Mouse (Mus musculus): ENCODE results near the gene Ankrd65. TPM values are rescaled to one million over a fixed set of nuclear protein-coding genes. Genes with fewer than 3 reads are reported as not detected.
A peak's percentile ranks its signal among the peaks of the same experiment; 100 is the strongest.
"Not testable (repeated sequence)": the region's sequence is repeated elsewhere in the genome, so short reads cannot be mapped to it uniquely, and the experiment has no call there.

The Ankrd65 gene
- total RNA-seq (2015) (not detected in 2 replicates), total RNA-seq (2017) (not detected in 2 replicates)

DNA sequence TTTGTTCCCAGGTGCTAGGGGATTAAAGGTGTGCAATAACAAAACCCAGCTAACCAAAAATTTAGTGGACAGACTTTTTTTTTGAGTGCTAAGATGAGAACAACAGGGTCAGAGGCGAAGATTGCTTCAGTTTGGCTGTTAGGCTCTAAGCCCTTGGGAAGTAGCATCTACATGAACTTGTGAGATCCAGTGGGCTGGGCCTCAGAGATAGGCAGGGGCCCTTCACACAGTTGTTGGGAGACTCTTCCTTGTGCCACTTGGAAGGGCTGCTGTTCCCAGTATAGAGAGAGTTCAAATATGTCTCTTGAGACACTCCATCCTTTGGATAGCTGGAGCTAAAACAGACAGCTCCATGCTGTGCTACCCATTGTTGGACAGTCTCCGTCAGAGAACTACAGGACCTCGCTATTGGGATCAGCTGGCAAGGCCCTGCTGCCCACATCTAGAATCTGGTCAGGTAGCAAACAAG, at the start of gene Ankrd65:
Ankrd65 (plus strand) TSS at position 419 of the 469 bp plus-strand sequence.
- no peak for ATAC-seq (ENCODE audit: poor library complexity, severe bottlenecking)

DNA sequence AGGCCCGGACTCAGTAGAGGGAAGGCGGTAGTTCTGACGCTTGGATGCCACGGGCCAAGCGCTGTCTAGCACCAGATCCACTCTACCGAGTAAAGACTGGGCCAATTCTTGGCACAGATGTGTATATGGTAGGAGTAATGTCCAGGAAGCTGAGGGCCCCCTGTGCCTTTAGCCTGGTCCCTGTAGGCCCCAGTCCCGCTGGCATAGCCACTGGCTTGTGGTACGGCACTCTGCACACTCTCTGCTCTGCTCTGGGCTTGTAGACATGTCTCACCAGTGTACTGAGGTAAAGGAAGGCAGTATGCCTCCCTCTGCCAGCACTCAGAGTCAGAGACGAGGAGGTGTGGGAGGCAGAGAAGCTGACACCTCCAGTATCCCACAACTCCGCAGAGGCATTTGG, 49.6 kb upstream of the Ankrd65 start:
- not testable (repeated sequence) for ATAC-seq (ENCODE audit: poor library complexity, severe bottlenecking)

DNA sequence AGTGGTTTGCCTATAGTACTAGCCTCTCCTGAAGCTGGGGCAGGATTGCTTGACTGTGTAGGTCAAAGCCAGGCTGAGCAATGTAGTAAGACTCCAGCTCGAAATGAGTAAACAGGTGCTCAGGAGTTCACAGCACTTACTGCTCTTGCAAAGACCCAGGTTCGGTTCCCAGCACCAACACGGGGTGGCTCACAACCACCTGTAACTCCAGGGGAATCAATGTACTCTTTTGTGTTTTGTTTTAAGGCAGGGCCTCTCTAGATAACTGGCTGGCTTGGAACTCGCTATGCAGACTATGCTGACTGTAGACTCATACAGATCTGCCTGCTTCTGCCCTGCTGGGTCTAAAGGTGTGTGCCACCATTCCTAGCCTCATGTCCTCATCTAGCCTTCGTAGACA, 47.6 kb upstream of the Ankrd65 start:
- ATAC-seq (ENCODE audit: poor library complexity, severe bottlenecking) = no peak

DNA sequence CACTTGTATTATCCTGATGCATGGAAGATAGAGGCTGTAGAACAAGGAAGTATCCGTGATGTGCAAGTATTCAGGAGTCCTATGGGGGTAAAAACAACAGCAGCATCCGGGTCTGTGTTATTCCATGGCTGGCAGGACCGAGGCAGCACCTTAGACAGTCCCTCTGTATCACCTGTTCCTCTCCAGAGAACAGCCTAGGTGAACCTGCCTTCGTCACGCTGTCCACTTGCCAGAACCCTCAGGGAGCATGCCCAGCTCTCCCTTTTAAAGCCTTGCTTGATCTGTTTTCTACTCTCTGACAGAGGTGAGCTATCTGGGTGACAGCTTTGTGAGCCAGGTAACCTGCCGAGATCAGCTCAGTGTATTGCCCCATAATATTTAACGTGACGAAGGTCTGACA, 45.8 kb upstream of the Ankrd65 start:
- no peak for ATAC-seq (ENCODE audit: poor library complexity, severe bottlenecking)

DNA sequence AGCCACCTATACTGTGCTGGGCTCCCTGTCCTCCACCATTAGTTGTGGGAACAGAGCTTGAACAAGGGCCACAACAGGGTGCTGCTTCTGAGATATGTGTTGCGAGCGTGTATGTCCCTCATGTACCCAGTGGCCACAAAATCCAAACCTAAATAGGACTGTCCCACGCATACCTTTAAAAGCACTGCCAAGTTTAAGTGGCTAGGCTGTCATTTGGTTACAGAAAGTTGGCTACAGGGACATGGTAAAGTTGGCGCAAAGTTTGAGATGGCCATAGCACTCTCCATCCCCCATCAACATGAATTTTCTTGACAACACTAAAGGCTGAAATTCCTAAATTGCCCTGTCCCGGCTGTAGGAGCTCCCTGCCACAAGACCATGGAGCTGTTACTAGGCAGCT, 45.1 kb upstream of the Ankrd65 start:
- no peak for ATAC-seq (ENCODE audit: poor library complexity, severe bottlenecking)

DNA sequence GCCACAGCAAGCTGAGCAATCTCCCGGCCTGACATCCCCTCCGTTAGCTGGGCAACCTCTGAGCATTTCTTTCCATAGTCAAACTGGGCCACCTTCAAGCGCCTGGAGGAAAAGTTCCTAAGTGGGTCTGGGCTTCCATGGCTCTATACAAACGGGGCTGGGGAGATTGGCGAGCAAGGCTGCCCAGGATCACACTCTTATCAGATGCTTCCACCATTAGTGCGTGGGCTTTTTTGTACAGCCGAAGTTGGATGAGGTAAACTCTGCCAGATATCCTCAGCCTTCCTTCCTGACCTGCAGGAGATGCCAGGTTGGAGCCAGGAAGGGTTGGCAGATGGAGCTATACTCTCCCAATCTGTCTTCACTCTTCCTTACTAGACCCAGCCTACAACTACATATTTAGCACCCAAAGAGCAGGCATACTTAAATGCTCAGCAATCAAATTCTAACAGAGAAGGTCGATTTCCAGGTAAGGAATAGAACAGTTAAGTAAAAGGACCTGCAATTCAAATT, 44.1 kb upstream of the Ankrd65 start:
- ATAC-seq (ENCODE audit: poor library complexity, severe bottlenecking) = no peak

DNA sequence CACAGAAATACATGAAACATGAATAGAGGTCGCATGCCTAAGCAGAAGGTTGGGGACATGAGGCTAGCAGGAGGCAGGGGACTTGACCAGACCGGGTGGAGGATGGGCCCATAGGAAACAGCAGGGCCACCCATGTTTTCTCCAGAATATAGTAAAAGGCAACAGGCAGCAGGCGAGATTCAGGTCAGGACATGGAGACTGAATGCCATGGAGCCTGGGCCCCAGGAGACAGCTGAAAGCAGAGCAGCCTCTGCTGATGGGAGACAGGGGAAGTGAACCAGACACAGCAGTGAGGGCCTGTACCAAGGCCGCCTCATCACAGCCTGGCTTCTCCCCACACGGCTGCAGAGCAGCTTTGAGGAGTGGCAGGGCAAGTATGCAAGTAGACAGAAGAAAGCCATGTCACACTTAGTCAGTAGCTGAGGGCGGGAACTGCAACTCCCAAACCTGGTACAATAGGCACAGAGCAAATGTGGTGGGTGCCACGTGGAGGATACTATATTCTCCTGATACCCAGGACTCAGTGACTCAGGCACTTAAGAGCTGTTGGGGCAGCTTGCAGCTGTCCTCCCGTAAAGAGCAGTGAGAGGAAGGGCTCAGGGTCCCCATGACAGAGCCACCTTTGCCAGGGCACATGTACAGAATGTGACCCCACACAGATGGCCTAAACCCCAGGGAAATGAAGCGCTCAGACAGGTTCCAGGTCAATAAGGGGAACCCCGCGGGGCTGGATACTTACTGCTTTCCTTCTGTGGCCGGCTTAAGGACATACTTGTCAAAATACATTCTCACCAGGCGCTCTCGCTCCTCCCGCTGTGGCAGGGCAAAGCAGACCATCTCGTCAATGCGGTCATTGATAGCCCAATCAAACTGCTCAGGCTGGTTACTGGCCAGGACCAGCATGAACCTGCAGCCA, 43.4 kb upstream of the Ankrd65 start:
- ATAC-seq (ENCODE audit: poor library complexity, severe bottlenecking) = no peak

DNA sequence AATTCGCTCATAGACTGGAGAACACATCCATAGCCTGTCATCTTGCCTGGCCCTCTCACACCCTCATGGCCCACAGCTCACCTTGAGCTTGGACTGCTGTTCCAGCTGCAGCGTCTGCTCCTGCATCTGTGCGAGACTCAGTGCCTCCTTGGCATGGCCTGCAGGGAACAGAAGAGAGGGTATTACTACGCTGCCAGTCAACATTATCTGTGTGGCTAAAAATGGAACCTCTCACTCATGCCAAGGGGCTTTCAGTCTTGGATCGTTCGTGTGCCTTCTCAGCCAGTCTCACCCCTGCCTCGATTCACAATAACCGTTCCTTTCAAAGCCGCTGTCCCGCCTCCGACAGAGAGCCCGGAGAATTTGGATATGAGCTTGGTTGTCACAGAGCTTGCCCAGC, 33.2 kb upstream of the Ankrd65 start:
- no peak for ATAC-seq (ENCODE audit: poor library complexity, severe bottlenecking)

DNA sequence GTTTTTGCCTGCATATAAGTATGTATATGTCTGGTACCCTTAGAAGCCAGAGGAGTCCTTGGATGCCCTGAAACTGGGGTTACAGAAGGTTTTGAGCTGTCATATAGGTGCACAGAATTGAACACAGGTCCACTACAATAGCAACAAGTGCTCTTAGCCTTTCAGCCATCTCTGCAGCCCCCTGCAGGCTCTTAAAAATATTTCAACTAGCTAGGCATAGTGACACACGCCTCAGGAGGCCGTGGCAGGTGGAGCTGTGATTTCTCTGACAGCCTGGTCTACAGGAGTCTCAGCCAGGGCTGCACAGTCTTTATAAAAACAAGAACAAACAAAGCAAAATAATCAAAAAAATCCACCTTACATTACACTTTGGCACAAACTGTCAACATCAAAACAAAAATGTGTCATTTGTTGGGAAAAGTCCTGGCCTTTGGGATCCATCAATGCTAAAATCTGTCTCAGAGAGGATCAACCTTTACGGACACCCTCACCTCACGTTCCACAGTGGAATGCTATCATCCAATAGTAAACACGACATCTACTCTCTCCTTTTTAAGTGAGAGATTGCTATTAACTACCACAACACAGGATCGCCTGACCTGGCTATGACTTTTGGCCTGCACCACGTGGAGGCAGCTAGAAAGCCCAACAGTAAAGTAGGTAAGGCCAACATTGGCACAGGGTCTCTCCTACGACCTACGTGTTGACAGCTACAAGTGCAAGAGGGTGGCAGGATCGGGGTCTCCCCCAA, 30.2 kb upstream of the Ankrd65 start:
- 0 out of 2 replicates have a peak, but pooled peaks have one; percentile 20 for ATAC-seq (ENCODE audit: poor library complexity, severe bottlenecking)

DNA sequence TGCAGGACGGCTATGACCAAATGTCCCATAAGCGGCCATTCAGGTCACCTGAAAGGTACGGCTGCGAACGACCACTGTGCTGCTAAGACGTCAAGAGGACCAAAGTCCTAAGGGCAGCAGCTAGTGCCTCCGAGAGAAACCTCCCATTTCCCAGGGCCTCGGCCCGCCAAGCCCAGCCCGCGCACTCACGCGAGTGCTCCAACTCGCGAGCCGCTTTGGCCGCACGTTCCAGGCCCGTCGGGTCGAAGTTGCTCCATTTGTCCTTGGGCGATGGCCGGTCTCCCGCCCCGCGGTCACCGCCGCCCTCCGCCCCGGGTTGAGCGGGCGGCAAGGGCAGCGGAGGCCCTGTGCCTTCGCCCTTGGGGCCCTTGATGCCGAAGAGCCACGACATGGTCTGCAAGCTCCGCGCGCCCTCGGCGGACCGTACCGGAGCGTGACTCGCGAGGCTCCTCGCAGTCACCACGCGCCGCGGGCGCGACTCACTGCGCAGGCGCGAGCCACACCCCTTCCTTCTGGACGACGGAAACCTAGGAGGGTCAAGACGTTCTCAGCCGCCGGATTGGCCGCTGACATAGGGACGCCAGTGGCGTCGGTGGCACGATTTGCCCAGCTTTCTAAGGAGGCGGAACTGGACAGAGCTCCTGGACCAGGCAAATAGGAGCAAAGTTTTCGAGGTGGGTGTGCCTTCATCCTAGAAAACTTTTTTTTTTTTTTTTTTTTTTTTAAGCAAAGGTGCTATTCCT, 29.5 kb upstream of the Ankrd65 start, which contains the start of gene Atad3a:
Atad3a (minus strand) TSS at position 481 of the 743 bp plus-strand sequence.
- peak; percentile 99 for ATAC-seq (ENCODE audit: poor library complexity, severe bottlenecking)

DNA sequence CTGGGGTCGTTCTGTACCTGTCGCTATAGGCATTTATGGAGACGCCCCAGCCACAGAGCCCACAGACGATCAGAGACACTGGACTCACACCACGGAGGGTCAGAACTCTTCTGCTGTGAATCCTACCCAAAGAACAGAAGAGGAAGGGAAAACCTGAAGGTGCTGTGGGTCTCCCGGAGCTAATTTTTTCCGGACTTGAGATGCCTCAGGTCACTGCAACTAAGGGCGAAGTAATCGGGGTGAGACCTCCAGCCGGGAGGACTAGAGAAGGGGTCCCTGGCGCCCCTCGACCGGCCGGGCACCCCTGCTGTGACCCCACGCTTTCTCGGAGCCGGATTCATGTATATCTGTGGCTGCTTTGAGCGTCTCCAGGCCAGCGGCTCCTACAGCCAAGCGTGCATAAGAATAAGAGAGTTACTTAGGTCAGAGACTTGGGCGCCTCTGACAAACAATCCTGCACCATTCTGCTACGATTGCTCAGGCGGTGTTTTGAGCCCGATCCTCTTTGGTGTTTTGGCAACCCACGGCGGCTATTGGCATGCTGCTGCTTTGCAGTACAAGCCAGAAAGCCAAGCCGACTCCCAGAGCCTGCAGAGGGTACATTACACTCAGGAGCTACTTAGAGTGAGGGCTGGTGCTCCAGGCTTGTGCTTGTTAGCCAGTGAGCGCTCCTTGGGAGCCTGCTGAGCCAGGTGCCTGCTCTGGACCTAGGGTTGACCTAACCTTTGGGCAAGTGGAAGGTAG, 28.7 kb upstream of the Ankrd65 start:
- ATAC-seq (ENCODE audit: poor library complexity, severe bottlenecking) = peak; percentile 24

DNA sequence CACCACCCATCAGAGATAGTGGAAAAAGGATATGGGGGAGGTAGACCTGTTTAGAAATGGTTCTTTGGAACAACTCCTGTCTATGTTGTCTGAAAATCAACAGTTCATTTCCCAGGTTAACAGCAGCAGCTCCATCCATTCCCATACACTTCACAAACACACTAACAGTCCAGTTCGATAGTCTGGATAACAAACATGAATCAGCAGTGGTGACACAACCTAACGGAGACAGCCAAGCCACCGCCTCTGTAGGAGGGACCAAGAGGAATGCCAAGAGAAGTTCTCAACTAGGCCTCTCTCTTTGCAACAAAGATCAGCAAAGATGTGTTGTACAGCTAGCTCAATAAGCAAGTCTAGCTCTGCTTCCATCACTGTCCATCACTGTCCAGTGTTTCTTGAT, 27.9 kb upstream of the Ankrd65 start:
- no peak for ATAC-seq (ENCODE audit: poor library complexity, severe bottlenecking)

DNA sequence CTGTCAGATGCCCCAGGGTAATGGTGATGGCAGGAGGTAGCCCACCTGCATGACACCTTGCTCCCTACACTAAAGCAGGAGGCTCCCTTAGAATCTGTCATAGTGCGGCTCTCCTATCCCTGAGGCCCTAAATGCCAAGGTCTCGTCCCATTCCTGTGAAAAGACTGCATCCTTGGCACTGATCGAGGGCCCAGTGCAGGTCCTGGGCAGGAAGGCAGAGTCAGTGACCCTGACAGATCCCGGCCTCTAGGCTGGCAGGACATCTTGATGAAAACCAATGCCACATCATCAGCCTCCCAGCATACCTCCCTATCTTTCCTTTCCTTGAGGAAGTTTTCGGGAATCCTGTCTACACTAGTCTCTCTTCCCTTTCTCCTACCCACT, 20.8 kb upstream of the Ankrd65 start:
- no peak for ATAC-seq (ENCODE audit: poor library complexity, severe bottlenecking)

DNA sequence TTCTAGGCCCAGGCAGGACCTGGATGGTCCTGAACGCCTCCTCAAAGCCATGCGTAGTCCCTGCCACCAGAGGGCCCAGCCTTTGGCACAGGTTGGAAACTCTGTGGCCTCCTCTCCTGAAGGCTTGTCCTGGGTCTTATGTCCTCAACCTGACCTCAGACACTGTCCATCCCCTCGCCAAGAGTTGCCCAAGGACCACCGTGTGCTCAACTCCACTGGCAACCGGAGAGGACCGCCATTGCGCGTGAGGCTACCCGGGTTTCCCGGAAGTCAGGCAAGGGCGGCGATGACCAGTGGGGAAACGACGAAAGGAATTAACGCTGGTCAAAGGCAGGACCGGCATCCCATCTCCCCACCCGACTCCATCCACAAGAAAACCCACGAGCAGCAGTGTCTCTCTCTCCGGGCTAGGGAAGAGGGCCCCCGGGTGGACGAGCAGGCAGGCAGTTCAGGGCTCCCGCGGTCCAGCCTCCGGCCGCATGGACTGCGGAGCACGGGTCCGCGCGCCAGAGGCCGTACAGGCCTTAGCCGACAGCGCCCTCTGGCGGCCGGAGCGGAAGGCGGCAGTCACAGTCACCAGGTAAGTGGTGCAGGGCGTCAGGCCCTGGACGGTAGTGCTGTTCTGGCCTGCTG, 20.2 kb upstream of the Ankrd65 start:
- ATAC-seq (ENCODE audit: poor library complexity, severe bottlenecking) = peak; percentile 93

DNA sequence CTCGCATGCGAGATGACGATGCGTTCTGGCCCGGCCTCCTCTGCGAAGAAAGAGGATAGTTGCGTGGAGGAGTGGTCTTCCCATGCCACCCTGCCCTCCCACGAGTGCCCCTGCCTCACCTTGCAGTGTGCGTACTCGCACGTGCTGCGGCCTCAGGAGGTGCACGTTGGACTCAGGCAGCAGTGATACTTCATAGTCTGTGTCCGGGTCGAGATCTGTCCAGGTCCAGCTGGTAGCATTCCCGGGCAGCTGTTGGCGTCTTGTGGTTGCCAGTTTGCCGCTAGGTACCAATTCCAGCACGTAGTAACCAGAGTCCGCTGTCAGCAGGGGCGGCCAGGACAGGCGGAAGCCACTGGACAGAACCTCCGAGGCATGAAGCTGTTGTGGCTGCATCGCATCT, 19.6 kb upstream of the Ankrd65 start:
- ATAC-seq (ENCODE audit: poor library complexity, severe bottlenecking) = no peak

DNA sequence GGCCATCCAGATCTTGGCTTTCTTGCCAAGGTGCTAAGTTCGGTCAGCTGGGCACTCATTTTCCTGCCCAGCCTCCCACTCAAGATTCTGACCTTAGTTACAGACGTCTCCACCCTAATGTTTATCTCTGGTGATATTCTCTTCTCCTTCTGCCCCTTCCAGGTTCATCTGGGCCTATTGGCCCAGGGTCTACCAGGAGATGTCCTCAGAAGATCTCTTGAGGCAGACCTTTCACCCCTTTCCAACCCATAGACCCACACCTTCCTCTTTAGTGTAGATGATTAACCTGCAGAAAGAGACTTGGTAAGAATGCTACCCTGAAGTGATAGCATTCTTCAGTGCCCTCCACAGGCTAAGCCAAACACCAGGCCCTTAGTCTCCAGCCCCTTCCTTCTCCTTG, 18.5 kb upstream of the Ankrd65 start:
- no peak for ATAC-seq (ENCODE audit: poor library complexity, severe bottlenecking)

DNA sequence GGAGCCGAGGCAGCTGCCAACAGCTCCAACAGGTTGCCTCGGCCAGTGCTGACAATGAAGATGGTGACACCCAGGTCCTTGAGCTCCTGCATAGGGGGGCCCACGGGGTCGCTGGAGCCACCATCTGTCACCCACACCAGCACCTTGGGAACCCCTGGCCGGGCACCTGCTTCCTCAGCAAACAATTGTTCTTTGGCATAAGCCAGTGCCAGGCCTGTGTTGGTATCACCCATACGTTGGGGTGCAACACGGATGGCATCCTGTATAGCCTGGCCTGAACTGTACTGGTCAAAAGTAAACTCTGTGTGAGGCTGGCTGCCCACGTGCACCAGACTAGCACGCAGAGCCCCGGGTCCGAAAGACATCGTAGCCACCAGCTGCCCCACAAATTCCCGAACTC, 17.5 kb upstream of the Ankrd65 start:
- no peak for ATAC-seq (ENCODE audit: poor library complexity, severe bottlenecking)

DNA sequence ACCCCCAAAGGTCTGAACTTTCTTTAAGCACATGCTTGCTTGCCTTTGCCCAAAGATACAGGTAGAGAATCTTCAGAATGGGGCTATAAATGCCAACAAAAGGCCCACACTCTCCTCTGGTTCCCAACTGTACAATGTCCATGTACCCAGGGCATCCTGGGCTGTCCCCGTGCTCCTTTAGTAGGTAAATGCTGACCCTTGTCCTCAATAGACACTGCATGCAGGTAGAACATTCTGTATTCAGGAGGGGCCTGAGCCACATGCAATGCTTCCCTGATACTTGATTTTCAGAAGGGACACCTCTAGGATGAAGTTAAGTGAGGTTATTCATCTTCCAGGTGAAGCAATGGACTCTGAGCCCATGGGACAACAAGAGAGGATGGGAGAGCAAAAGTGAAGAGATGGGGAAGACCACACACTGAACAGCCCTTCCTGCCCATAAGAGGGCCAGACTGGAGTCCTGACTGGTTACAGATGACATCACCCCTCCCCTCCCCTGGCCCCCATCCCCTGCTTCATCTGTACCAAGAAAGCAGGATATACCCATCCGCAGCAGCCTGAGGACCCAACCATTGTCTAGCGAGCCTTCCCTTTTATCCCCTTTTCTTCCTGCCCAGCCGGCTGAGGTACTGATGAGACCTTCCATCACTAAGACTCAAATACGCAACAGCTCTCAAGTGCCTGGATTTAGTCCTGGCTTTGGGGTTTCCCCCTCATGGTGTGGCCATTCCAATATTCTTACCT, 16.7 kb upstream of the Ankrd65 start:
- no peak for ATAC-seq (ENCODE audit: poor library complexity, severe bottlenecking)

DNA sequence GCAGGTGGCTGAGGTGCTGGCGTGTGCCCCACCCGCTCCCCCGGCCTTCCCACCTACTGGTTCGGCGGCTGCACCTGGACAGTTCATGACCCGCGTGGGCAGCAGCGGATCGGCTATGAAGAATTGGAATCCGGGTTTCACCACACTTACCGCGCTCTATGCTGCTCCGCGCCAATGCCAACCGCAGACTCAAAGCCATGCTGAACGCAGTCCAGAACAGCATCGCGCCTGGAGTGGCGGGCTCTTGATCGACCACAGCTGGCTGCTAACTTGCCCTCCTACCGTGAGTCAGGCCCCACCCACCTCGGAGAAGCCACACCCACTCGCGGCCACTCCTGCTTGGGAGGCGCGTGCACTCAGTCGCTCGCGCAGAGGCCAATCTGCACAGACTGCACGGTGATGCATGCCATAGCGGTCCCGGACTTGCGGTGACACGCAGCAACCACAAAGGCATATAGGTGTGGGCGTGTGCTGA, 15.9 kb upstream of the Ankrd65 start, which contains the start of gene Vwa1:
Vwa1 (minus strand) TSS at position 419 of the 475 bp plus-strand sequence.
- ATAC-seq (ENCODE audit: poor library complexity, severe bottlenecking) = peak; percentile 58

Data from megakaryocyte, adult 5-6 weeks (primary cell).